Mouse (Mus musculus) olfactory bulb, adult 2 months (tissue): ENCODE results near the gene Ing1. TPM values are rescaled to one million over a fixed set of nuclear protein-coding genes. Genes with fewer than 3 reads are reported as not detected.
"Not testable (repeated sequence)": the region's sequence is repeated elsewhere in the genome, so short reads cannot be mapped to it uniquely, and the experiment has no call there.

Experiments
- H3K27ac ChIP-seq: fragments of 200-500 bp; 2 replicates; pipeline ENCODE4 v1.5.1; 2012; ENCODE audit warnings: low read depth, low read length; ENCODE audit not compliant: insufficient read depth
- H3K4me1 ChIP-seq: fragments of 200-500 bp; 2 replicates; pipeline ENCODE4 v1.6.1; 2012; ENCODE audit warnings: low read length; ENCODE audit not compliant: control insufficient read depth, insufficient read depth
- H3K4me3 ChIP-seq: fragments of 200-500 bp; 2 replicates; pipeline ENCODE4 v1.5.1; 2012; ENCODE audit warnings: mild to moderate bottlenecking, low read depth, low read length, moderate library complexity; ENCODE audit not compliant: insufficient read depth
- CTCF ChIP-seq: fragments of 200-500 bp; IDR thresholded peaks from 2 replicates; pipeline ENCODE4 v1.5.1; 2012; ENCODE audit warnings: low read depth, mild to moderate bottlenecking, low read length, moderate library complexity; ENCODE audit not compliant: insufficient read depth
- POLR2A ChIP-seq: fragments of 200-500 bp; IDR thresholded peaks from 2 replicates; pipeline ENCODE4 v1.6.1; 2012; ENCODE audit warnings: mild to moderate bottlenecking, low read depth, low read length, moderate library complexity; ENCODE audit not compliant: insufficient read depth
- WGBS: fragments of 180-500 bp; shearing (Covaris S2); methylation state at CpG from one replicate; pipeline ENCODE4 v1.1.7; 2018; 5-methylcytosine and 5-hydroxymethylcytosine counted together
- polyA plus RNA-seq: library from polyadenylated mRNA; stranded (reverse); fragments of >200 nt; gene quantifications from 2 replicates; pipeline ENCODE4 v1.2.4, GENCODE M21; 2012; ENCODE audit warnings: low replicate concordance; ENCODE audit not compliant: missing spikeins, insufficient read depth, insufficient read length

Ing1 gene
- polyA plus RNA-seq, 1 experiment = not detected

DNA sequence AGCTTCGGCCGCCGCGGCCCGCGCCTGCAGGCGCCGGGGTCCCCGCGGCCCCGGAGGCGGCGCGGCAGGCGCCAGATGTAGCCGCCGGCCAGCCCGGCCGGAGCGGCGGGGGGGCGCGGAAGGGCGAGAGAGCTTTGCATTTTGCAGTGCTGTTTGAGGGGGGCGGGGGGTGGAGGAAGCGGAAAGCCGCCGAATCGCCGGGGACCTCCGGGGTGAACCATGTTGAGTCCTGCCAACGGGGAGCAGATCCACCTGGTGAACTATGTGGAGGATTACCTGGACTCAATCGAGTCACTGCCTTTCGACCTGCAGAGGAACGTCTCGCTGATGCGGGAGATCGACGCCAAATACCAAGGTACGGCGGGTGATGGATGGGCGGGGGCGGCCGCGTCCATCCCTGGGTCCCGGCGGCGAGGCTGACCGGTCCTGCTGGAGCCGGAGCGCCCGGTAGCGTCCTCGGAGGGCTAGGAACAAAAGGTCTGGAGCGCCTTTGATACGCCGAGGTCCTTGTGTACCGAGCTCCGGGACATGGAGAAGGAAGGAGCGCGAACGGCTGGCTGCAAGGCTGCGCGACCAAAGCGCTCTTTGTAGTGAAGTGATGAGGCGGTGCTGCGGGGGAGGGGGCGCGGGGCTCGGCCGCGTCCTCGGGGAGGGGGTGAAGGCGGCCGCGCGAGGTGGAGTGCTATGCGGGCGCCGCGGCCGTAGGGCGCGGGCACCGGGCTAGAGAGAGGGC is 1.5 kb downstream of the Ing1 start:
- Histone ChIP-seq H3K27ac (peak overlapping the region; percentile 81), H3K4me3 (peak overlapping the region; percentile 65), H3K4me1 (peaks cover 2% of the 10 kb centered on the region; the same call in 1 of the 2 replicates)
- TF ChIP-seq POLR2A (no peak), CTCF (no peak)
- WGBS = 1% methylated on average over 85 of the region's 85 CpGs

DNA sequence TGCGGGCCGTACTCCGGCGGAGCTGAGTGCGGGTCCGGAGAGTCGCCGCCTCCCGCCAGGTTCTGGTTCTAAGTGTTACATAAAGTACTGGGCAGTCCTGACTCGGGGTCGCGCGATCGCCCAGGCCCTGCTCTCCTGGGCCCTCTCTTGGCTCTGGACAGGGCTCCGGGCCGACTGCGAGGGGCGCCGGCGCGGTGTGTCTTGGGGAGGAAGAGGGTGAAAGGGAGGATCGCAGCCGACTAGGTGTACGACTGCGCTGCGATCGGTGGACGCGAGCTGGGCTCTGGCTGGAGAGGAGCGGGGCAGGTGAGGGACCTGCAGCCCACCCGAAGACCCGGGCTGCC is 2.0 kb downstream of the Ing1 start:
- H3K4me1 ChIP-seq = peaks cover 2% of the 10 kb centered on the region; the same call in 1 of the 2 replicates
- under 1% methylated on average over 32 of the region's 32 CpGs for WGBS
- peak overlapping the region; percentile 47 for H3K27ac ChIP-seq
- TF ChIP-seq CTCF (no peak), POLR2A (no peak)
- peak overlapping the region; percentile 65 for H3K4me3 ChIP-seq

DNA sequence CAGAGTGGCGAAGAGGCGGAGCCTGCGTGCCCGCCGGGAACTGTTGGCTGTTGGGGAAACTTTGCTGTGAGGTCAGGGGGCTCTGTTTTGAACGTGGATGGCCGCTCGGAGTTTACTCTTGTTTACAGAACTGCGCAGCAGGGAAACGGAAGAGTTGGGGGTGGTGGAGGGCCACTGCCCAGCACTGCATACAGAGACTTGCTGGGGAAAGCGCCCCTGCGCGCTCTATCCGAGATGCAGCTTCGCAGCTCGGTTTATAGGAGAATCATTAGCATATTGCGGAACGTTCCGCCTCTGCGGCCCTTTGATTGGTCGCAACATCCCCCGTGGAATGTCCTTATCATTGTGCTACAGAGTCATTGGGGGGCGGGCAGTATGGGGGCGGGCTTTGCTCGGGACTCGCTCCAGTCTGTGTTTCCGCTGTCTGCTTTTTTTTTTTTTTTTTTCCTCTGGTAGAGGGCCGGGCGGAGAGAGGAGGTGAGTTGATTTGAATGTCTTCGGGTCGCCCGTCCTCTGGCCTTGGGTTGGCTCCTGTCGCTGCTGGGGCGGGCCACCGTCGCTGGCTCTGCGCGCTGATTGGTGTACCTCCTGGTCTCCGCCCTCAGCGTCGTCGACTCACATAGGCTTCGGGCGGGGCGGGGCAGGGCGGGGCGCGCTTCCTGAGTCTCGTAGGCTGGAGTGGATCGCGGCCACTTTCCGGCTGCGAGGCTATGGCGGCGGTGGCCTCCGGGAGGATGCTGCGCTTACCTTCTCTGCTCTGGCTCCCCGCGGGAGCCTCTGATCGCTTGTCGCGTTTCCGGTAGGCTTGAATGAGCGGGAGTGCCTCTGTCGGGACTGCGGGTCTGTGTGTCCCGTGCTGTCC is 2.6 kb downstream of the Ing1 start:
- TF ChIP-seq CTCF = no peak
- peak; percentile 100 for TF ChIP-seq POLR2A
- Histone ChIP-seq H3K4me3 (peak overlapping the region; percentile 85), H3K27ac (peak overlapping the region; percentile 47), H3K4me1 (peaks cover 2% of the 10 kb centered on the region; the same call in 1 of the 2 replicates)
- under 1% methylated on average over 66 of the region's 67 CpGs for WGBS

DNA sequence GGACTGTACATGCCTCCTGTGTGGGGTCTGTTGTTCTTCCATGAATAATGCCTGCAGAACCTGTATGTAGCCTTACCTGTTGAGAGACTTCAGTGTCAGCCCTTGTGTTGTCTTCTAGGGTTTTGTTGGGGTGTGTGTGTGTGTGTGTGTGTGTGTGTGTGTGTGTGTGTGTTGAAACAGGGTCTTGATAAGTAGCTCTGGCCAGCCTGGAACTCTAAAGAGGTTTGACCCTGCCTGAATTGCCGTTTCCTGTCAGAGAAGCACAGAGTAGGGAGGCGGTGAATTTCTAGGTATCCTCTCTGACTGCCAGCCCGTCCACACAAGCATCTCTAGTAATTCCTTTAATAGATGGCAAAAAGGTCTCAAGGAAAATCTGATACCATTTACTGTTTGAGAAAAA is 4.1 kb downstream of the Ing1 start:
- Histone ChIP-seq H3K4me1 (peaks cover 2% of the 10 kb centered on the region; the same call in 1 of the 2 replicates), H3K27ac (no peak overlapping the region), H3K4me3 (no peak overlapping the region)
- TF ChIP-seq CTCF (no peak), POLR2A (no peak)
- WGBS = 73% methylated on average over 3 of the region's 3 CpGs

DNA sequence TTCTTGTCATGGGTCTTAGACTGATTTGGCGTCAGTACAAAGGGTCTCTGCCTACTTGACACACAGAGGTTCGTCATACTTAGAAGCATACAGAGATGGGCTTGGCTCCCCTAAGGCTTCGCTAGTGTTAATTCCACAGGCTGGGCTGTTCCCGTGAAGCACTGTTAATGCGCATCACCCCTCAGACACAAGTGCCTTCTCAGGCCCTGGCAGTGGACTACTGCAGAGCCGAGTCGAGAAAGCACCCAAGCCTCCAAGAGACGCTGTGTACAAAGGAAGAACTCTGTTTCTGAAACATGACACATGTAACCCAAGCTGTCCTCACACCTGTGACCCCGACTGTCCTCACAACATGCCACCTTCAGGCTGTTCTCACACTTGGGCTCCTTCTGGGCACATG is 4.8 kb downstream of the Ing1 start:
- Histone ChIP-seq H3K4me3 (no peak overlapping the region), H3K27ac (no peak overlapping the region), H3K4me1 (peaks cover 2% of the 10 kb centered on the region; the same call in 1 of the 2 replicates)
- WGBS = 75% methylated on average over 9 of the region's 9 CpGs
- TF ChIP-seq POLR2A (no peak), CTCF (no peak)

DNA sequence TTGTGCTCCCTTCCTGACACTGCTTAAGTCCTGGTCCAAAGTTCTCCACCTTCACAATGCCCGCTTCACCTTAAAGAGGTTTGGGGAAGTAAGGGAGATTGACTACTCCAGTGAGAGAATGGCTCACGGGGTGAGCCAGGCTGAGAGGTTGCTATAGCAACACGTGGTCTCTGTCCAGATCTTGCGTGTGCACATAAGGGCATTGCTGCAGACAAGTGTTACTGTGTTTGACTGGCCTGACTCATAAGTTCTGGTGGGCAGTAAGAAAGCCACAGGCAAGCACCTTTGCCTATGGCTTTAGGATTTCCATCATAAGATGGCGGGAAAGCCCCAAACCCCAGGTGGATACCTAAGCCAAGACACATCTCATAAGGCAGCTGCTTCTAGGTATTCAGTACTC is 8.9 kb downstream of the Ing1 start:
- no peak for TF ChIP-seq CTCF
- TF ChIP-seq POLR2A = no peak
- H3K27ac ChIP-seq = no peak overlapping the region
- peaks cover 2% of the 10 kb centered on the region; the same call in 1 of the 2 replicates for H3K4me1 ChIP-seq
- WGBS = 86% methylated on average over 5 of the region's 5 CpGs
- H3K4me3 ChIP-seq = no peak overlapping the region

DNA sequence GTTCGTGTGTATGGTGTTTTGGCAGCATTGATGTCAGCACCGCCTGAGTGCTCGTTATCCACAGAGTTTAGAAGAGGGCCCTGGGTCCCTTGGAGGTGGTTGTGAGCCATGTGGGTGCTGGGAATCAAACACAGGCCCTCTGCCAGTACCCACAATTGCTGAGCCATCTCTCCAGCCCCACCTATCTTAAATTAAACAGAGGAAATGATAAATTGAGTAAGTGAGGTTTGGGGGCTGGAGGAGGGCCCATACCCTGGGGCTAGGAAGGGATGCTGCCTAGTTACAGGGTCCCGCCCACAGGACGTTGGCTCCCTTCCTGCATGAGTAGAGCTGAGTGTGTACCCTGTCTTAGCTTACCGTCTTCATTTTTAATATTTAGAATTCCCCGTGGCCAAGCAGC is 9.3 kb downstream of the Ing1 start:
- Histone ChIP-seq H3K4me3 (no peak overlapping the region), H3K27ac (no peak overlapping the region), H3K4me1 (0 out of 2 replicates have a peak, but pooled peaks cover 2% of the 10 kb centered on the region)
- no peak for TF ChIP-seq CTCF
- TF ChIP-seq POLR2A = no peak
- WGBS = 83% methylated on average over 7 of the region's 7 CpGs

DNA sequence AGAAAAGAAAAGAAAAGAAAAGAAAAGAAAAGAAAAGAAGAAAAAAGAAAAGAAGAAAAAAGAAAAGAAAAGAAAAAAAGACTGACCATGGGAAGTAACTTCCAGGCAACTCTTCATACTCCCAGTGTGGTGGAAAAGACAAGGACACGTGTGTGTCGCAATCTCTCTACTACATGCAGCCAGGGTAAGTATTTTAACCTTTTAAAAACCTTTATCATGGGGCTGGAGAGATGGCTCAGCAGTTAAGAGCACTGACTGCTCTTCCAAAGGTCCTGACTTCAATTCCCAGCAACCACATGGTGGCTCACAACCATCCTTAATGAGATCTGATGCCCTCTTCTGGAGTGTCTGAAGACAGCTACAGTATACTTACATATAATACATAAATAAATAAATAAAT is 12.8 kb downstream of the Ing1 start:
- not testable (repeated sequence) for H3K4me1 ChIP-seq, H3K4me3 ChIP-seq, H3K27ac ChIP-seq
- 94% methylated on average over 2 of the region's 2 CpGs for WGBS

DNA sequence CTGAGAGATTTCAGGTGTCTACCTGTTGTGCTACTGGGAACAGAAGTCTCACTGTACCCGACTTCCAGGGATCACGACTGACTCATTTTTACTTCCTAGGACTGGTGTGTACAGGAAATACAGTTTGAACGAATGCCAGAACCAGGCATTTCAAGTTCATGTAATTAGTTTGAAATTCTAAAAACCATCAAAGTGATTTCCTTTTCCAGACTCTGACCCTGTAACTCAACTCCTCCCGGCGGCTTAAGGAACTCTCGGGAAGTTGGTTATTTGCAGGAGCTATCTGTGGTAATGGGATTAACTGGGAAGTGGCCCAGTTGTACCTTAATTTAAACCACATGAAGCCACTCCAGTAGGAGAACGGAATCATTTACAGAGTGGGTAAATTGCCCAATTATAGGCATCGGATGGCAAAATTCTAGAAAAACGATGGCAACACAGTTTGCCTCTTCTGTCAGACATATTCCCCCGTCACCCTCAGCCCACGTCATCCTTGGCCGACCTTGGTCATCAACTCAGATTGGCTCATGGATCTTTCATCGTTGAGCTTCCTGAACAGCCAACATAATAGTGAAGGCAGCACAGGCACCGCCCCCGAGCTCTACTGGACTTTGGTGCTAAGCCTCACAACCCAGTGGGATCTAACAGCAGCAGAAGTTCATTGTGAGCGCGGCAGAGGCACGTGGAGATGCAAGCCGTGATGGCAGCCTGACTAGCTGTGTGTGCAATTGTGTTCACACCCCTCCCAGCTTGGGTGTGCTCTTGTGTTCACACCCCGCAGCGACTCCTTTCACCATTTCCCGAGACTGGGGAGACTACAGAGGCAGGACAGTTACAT is 14.1 kb downstream of the Ing1 start:
- TF ChIP-seq CTCF = no peak
- 84% methylated on average over 22 of the region's 22 CpGs for WGBS
- Histone ChIP-seq H3K4me3 (no peak overlapping the region), H3K4me1 (no peaks in the 10 kb centered on the region), H3K27ac (no peak overlapping the region)
